Mouse (Mus musculus): Measurements from ENCODE around the gene Gnat2. TPM values are rescaled to one million over a fixed set of nuclear protein-coding genes. Genes with fewer than 3 reads are reported as not detected.

Gene Gnat2
- total RNA-seq, 2 experiments from 2014 or later: not detected

DNA sequence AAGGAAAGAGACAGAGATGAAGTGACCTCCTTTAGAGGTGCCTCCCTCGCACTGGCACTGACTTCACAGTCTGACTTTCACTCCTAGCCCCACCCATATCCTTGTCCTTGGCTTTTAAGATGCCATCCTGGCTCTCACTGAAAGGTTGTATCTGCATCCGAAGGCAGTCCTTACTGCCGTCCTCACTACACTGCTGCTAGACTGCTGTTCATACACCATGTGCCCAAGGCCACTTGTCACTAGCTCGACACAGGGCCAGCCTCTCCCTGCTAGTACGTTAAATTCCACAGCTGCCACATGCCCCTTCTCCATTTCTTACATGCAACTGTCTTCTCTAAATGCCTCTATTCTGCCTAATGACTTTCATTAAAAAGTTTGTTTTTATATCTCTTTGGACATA is 18.7 kb downstream of the Gnat2 start:
- no peak for DNase-seq (ENCODE audit: low spot score in 2 of 2)
- intact Hi-C loops (cut with DNase I): no loop called here

DNA sequence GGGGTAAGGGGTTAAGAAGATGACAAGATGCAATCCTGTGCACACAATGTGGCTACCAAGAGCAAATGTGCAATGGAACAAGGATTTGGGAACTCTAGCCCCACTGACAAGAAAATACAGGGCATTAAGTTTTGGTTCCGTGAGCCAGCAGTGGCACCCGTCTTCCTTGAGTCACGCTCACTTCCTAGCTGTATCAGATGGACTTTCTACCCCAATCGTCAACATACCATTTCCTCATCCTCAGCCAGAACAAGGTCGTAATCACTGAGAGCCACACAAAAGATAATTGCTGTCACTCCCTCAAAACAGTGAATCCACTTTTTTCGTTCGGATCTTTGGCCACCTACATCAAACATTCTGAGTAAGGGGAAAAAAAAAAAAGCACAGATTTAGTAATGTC is 19.7 kb downstream of the Gnat2 start:
- no peak for DNase-seq (ENCODE audit: low spot score in 2 of 2)
- intact Hi-C loops (cut with DNase I): no loop called here

DNA sequence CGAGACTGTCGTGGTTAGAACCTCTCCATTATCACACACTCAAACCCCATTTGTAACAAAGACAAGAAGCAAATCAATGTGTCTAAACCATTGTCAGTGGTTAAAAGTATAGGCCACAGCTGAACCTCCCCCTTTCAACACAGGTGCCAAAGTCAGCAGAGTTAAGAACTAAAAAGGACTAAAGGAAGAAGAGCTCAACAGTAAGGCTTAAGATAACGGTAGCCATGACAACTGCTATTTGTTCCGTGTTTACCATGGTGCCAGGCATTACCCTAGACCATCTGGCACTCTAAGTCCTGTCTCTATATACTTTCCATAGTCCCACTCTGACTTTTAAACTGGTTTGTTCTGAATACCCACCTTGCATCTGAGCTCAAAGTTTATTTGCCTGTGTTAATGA is 20.1 kb downstream of the Gnat2 start:
- peak in 1 of 2 experiments; percentile 23 for DNase-seq (ENCODE audit: low spot score in 2 of 2)
- intact Hi-C loops (cut with DNase I): no loop called here

GRCm38 (mm10) chr3:108113591-108114289 is 21.2 kb downstream of the Gnat2 start:
- intact Hi-C loops (cut with DNase I): no loop called here
- no peak for DNase-seq (ENCODE audit: low spot score in 2 of 2)

DNA sequence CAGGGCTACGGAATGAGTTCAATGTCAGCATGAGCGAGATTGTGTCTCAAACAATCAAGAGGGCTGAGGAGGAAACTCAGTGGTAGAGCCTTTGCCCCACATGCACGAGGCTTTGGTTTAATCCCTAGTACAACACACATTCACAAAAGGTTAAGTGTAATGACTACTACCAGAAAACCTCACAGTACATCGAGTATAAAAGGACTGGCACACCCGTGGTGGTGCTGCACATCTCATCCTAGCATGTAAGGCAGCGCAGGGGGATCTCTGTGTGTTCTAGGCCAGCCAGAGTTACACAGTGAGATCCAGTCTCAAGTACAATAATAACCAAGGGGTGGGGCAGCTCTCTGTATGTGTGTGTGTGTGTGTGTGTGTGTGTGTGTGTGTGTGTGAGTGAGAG is 24.9 kb downstream of the Gnat2 start:
- intact Hi-C loops (cut with DNase I): no loop called here
- DNase-seq (ENCODE audit: low spot score in 2 of 2): no peak

- DNase-seq (ENCODE audit: low spot score in 2 of 2): no peak
- intact Hi-C loops (cut with DNase I): no loop called here
These were observed 28.5 kb downstream of the Gnat2 start for GRCm38 (mm10) chr3:108121101-108121500.

GRCm38 (mm10) chr3:108123242-108123641 is 30.7 kb downstream of the Gnat2 start:
- intact Hi-C loops (cut with DNase I): no loop called here
- peak in 1 of 2 experiments; percentile 40 for DNase-seq (ENCODE audit: low spot score in 2 of 2)

GRCm38 (mm10) chr3:108124131-108124530 is 31.5 kb downstream of the Gnat2 start:
- no peak for DNase-seq (ENCODE audit: low spot score in 2 of 2)
- intact Hi-C loops (cut with DNase I): no loop called here

DNA sequence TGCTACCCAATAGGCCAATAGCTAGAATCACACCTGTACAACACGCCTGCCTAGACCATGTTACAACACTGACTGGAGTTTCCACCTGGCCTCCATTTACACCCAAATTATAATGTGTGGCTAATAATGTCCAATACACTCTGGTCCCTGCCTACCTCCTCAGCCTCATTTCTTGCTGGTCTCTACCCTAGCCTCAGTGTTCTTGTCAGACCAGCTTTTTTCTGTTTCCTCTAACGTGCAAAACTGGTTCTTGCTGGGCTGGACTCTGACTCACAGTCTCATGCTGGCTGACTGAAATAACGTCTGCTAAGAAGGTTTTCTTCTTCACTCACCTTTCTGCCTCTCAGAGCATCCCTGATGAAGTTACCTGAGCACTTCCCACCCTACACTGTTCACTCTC is 33.7 kb downstream of the Gnat2 start:
- DNase-seq (ENCODE audit: low spot score in 2 of 2): no peak
- intact Hi-C loops (cut with DNase I): no loop called here

DNA sequence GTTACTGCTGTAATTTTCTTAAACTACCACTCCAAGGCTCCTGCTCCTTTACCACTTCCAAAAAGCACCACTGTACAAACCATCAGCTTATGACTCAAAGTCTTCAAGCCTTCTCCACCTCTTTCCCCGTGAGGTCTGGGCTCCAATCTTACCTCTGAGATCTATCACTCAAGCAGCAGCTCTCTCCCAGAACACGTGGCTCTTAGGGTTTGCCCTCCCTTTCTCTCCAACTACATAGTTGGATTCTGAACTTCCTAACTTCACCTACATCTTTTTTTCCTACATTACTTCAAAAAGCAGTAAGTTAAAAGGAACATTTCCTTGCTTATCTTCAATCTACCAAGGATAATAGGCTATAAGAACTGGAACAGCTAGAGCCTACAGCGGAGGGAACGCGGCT is 35.9 kb downstream of the Gnat2 start:
- DNase-seq (ENCODE audit: low spot score in 2 of 2): no peak
- intact Hi-C loops (cut with DNase I): no loop called here

- intact Hi-C loops (cut with DNase I): no loop called here
- DNase-seq (ENCODE audit: low spot score in 2 of 2): no peak
These were observed 36.8 kb downstream of the Gnat2 start for GRCm38 (mm10) chr3:108129367-108129766.

DNA sequence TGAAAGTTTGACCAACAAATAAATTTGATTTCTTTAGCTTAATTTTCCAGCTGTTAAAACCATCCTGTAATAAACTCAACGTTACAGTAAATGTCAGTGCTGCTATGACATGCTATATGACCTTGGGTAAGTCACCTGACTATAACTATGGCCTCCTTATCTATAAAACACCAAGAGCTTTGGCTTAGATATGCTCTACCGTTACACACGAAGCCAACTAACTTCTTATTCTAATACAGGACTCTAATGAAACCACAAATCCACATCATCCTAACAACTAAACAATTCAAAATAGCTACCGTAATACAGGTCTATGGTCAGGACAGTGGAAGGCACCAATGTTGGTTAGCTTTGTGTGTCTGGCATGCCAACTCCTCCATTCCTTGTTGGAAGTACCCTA is 37.2 kb downstream of the Gnat2 start:
- intact Hi-C loops (cut with DNase I): no loop called here
- DNase-seq (ENCODE audit: low spot score in 2 of 2): no peak

- no peak for DNase-seq (ENCODE audit: low spot score in 2 of 2)
- intact Hi-C loops (cut with DNase I): no loop called here
These were observed 38.6 kb downstream of the Gnat2 start for GRCm38 (mm10) chr3:108131216-108131615.

DNA sequence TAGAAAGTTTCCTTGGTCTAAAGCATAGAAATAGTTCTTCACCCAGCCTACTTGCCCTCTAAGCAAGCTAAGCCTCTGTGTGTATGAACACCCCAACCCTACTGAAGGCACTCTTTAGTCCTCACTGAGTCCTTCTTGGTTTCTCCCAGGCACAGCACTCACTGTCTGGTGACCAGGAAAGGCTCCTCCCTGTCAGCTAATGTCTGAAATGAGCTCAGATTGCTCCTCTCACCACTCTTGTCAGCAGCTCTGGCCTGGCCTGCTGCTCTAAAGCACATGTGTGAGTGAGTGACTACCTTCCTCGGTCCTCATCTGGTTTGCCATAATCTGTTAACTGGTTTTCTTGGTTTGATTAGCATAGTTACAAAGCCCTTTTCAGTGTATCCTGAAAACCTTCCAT is 39.2 kb downstream of the Gnat2 start:
- no peak for DNase-seq (ENCODE audit: low spot score in 2 of 2)
- intact Hi-C loops (cut with DNase I): no loop called here

DNA sequence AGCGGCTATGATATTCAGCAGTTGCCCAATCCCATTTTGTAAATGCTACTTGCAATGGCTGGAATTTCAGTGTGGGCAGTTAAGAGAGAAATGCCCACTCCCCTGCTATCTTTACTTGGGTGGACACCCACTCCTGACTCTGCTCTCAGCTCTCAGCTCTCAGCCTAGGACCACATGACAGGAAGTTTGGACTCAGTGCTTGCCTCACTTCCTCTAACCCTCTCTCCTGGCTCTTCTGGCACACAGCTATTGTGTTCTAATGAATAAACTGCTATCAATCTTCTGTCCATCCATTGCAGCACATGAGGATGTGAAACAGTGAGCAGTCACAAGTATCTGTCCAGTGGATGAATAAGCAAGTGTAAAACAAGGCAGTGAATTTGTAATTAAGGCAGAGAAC is 39.9 kb downstream of the Gnat2 start:
- intact Hi-C loops (cut with DNase I): no loop called here
- no peak for DNase-seq (ENCODE audit: low spot score in 2 of 2)

GRCm38 (mm10) chr3:108134701-108135100 is 42.1 kb downstream of the Gnat2 start:
- peak; percentile 63 to 92 for DNase-seq (ENCODE audit: low spot score in 2 of 2)
- intact Hi-C loops (cut with DNase I): no loop called here

GRCm38 (mm10) chr3:108139113-108139512 is 46.5 kb downstream of the Gnat2 start:
- intact Hi-C loops (cut with DNase I): no loop called here
- no peak for DNase-seq (ENCODE audit: low spot score in 2 of 2)

DNA sequence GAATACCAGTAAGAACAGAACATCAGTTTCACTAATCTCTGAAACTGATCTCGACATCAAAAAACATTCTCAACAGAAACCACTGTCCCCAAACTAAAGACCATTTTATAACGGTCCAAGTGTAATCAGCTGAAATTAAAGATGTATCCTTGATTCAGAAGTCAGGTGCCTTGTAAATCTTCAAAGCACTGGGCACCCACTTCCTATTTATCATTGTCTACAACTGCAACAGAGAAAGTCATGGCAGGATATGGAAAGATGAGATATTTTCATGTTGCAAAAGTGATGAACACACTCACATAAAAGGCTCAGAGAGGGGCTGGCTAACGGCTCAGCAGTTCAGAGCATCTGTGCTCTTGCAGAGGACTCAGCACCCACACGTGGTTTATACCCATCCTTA is 48.2 kb downstream of the Gnat2 start:
- intact Hi-C loops (cut with DNase I): loop anchor here (10.0 kb wide), 1 partner anchor 276 kb away; no protein-coding TSS in a partner anchor
- no peak for DNase-seq (ENCODE audit: low spot score in 2 of 2)

- intact Hi-C loops (cut with DNase I): loop anchor here (2.0 to 10.0 kb wide), 2 partner anchors 215 to 281 kb away; partner anchors contain the start of gene Gstm7
- peak; percentile 91 to 94 for DNase-seq (ENCODE audit: low spot score in 2 of 2)
These were observed 53.2 kb downstream of the Gnat2 start, which contains the start of gene Gnai3 for GRCm38 (mm10) chr3:108145534-108146445. Gene Gnai3, minus strand, starts transcription at chr3:108146146.

- intact Hi-C loops (cut with DNase I): loop anchor here (1.0 to 10.0 kb wide), 3 partner anchors 76 to 282 kb away; partner anchors contain the start of gene Gstm7
- no peak for DNase-seq (ENCODE audit: low spot score in 2 of 2)
These were observed 54.1 kb downstream of the Gnat2 start for GRCm38 (mm10) chr3:108146671-108147070.
